Mouse (Mus musculus): Measurements from ENCODE around the gene Rps5. TPM values are rescaled to one million over a fixed set of nuclear protein-coding genes. Genes with fewer than 3 reads are reported as not detected.

Gene Rps5
- polyA plus RNA-seq, 1 experiment from 2014 or later, result 950 TPM

DNA sequence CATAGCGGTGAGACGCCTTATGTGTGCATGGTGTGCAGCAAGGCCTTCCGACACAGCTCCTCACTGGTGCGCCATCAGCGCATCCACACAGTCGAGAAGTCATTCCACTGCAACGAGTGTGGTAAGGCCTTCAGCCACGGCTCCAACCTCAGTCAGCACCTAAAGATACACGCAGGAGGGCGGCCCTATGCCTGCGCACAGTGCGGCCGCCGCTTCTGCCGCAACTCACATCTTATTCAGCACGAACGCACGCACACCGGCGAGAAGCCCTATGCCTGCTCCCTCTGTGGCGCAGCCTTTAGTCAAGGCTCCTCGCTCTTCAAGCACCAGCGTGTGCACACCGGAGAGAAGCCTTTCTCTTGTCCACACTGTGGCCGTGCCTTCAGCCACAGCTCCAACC, 48.8 kb downstream of the Rps5 start:
- H3K9ac ChIP-seq (ENCODE audit: low read length), result no peak overlapping the region
- peaks cover 27% of the 10 kb centered on the region for H3K36me3 ChIP-seq (ENCODE audit: control insufficient read depth, insufficient read depth, low read length)
- 94% methylated on average over 25 of the region's 25 CpGs for WGBS
- no peaks in the 10 kb centered on the region for H3K9me3 ChIP-seq (ENCODE audit: control insufficient read depth, low read length)
- no peak overlapping the region for H3K4me3 ChIP-seq (ENCODE audit: low read length)
- peaks cover 8% of the 10 kb centered on the region for H3K4me1 ChIP-seq (replicated peaks; ENCODE audit: control insufficient read depth, insufficient read depth, low read length)
- H3K27ac ChIP-seq (ENCODE audit: low read length), result no peak overlapping the region
- H3K4me2 ChIP-seq (ENCODE audit: low read depth, low read length), result no peak overlapping the region
- ATAC-seq (ENCODE audit: low read depth), result no peak
- H3K27me3 ChIP-seq (ENCODE audit: control insufficient read depth, insufficient read depth, low read depth, low read length), result no peaks in the 10 kb centered on the region

Other genes with a start within 250 kb of the Rps5 start
- gene Vmn2r55, start 237.3 kb upstream of the Rps5 start, polyA plus RNA-seq (2015; fragmentation: Nextera tagmentation; extraction: Ambion mirVana), result not detected in 2 replicates
- not detected in 2 replicates for gene Vmn2r56, start 187.3 kb upstream of the Rps5 start, polyA plus RNA-seq (2015; fragmentation: Nextera tagmentation; extraction: Ambion mirVana)
- 5.6 and 6.5 TPM in 2 replicates for gene Zscan18, start 118.7 kb upstream of the Rps5 start, polyA plus RNA-seq (2015; fragmentation: Nextera tagmentation; extraction: Ambion mirVana)
- 13.6 and 14.5 TPM in 2 replicates for gene Zfp329, start 103.4 kb upstream of the Rps5 start, polyA plus RNA-seq (2015; fragmentation: Nextera tagmentation; extraction: Ambion mirVana)
- gene Zfp110, start 87.5 kb upstream of the Rps5 start, polyA plus RNA-seq (2015; fragmentation: Nextera tagmentation; extraction: Ambion mirVana), result 45.5 and 46.4 TPM in 2 replicates
- 4.1 and 4.7 TPM in 2 replicates for gene Zfp128, start 41.1 kb upstream of the Rps5 start, polyA plus RNA-seq (2015; fragmentation: Nextera tagmentation; extraction: Ambion mirVana)
- gene Zscan22, start 24.5 kb upstream of the Rps5 start, polyA plus RNA-seq (2015; fragmentation: Nextera tagmentation; extraction: Ambion mirVana), result 16.7 and 17.1 TPM in 2 replicates
- 1.4 and 1.8 TPM in 2 replicates for gene Rnf225, start 5.1 kb downstream of the Rps5 start, polyA plus RNA-seq (2015; fragmentation: Nextera tagmentation; extraction: Ambion mirVana)
- 9.7 and 10.6 TPM in 2 replicates for gene Zfp324, start 43.5 kb downstream of the Rps5 start, polyA plus RNA-seq (2015; fragmentation: Nextera tagmentation; extraction: Ambion mirVana)
- 10.4 and 12.0 TPM in 2 replicates for gene Zfp446, start 55.6 kb downstream of the Rps5 start, polyA plus RNA-seq (2015; fragmentation: Nextera tagmentation; extraction: Ambion mirVana)
- gene Slc27a5, start 75.9 kb downstream of the Rps5 start, polyA plus RNA-seq (2015; fragmentation: Nextera tagmentation; extraction: Ambion mirVana), result 0.57 TPM in 1 of 2 replicates, not detected in the other
- gene Trim28, start 76.8 kb downstream of the Rps5 start, polyA plus RNA-seq (2015; fragmentation: Nextera tagmentation; extraction: Ambion mirVana), result 190 and 195 TPM in 2 replicates
- gene Zbtb45, start 87.7 kb downstream of the Rps5 start, polyA plus RNA-seq (2015; fragmentation: Nextera tagmentation; extraction: Ambion mirVana), result 28.1 and 28.2 TPM in 2 replicates
- 157 and 173 TPM in 2 replicates for gene Chmp2a, start 112.5 kb downstream of the Rps5 start, polyA plus RNA-seq (2015; fragmentation: Nextera tagmentation; extraction: Ambion mirVana)
- 25.8 and 31.6 TPM in 2 replicates for gene Ube2m, start 116.0 kb downstream of the Rps5 start, polyA plus RNA-seq (2015; fragmentation: Nextera tagmentation; extraction: Ambion mirVana)
- 4.2 and 5.1 TPM in 2 replicates for gene Mzf1, start 132.5 kb downstream of the Rps5 start, polyA plus RNA-seq (2015; fragmentation: Nextera tagmentation; extraction: Ambion mirVana)
- not detected in 2 replicates for gene Vmn1r85, start 172.9 kb downstream of the Rps5 start, polyA plus RNA-seq (2015; fragmentation: Nextera tagmentation; extraction: Ambion mirVana)
- gene Vmn1r86, start 197.6 kb downstream of the Rps5 start, polyA plus RNA-seq (2015; fragmentation: Nextera tagmentation; extraction: Ambion mirVana), result not detected in 2 replicates
- not detected in 2 replicates for gene Vmn1r87, start 217.9 kb downstream of the Rps5 start, polyA plus RNA-seq (2015; fragmentation: Nextera tagmentation; extraction: Ambion mirVana)
- not detected in 2 replicates for gene Vmn1r88, start 237.3 kb downstream of the Rps5 start, polyA plus RNA-seq (2015; fragmentation: Nextera tagmentation; extraction: Ambion mirVana)

All from lung, embryonic 16.5 days (tissue).